Mouse (Mus musculus) left cerebral cortex, postnatal 36 days (tissue): ENCODE measurements around the gene Slc52a3. TPM values are rescaled to one million over a fixed set of nuclear protein-coding genes. Genes with fewer than 3 reads are reported as not detected.

ENCODE experiments used
- DNase-seq, 2 experiments: peaks; one replicate each; pipeline ENCODE4 v3.0.0; 2021 to 2022; ENCODE audit warnings: low spot score in 2 of 2, mixed read lengths in 1 of 2
- intact Hi-C: fragments of 180-260 bp; cut with DNase I; formaldehyde crosslinking; loops from one replicate; pipeline ENCODE4 v1.15.1; 2025
- total RNA-seq, 2 experiments: library from RNA; stranded (reverse); gene quantifications; 2 replicates each; pipeline ENCODE4 v1.2.3; 2021

Slc52a3 gene
- total RNA-seq, 2 experiments from 2014 or later: 2.2 to 3.2 TPM

- intact Hi-C loops: no loop called here
- no peak for DNase-seq
Measured at GRCm38 (mm10) chr2:151972880-151973594, 23.3 kb upstream of the Slc52a3 start.

GRCm38 (mm10) chr2:151973595-151974562, 22.4 kb upstream of the Slc52a3 start:
- intact Hi-C loops: no loop called here
- no peak for DNase-seq

- intact Hi-C loops: no loop called here
- DNase-seq: no peak
Measured at GRCm38 (mm10) chr2:151975295-151975694, 21.0 kb upstream of the Slc52a3 start.

GRCm38 (mm10) chr2:151976067-151976466, 20.2 kb upstream of the Slc52a3 start:
- intact Hi-C loops: no loop called here

GRCm38 (mm10) chr2:151977689-151978440, 18.4 kb upstream of the Slc52a3 start:
- DNase-seq: no peak
- intact Hi-C loops: no loop called here

More at GRCm38 (mm10) chr2:151976067-151976466, 20.2 kb upstream of the Slc52a3 start:
- no peak for DNase-seq

- no peak for DNase-seq
- intact Hi-C loops: no loop called here
Measured at GRCm38 (mm10) chr2:151978494-151978893, 17.8 kb upstream of the Slc52a3 start.

GRCm38 (mm10) chr2:151979470-151980354, 16.6 kb upstream of the Slc52a3 start, which contains the start of gene Fam110a:
Gene Fam110a (minus strand): TSS chr2:151980219.
- intact Hi-C loops: no loop called here
- DNase-seq: peak; percentile 89 to 92

GRCm38 (mm10) chr2:151980355-151980693, 16.0 kb upstream of the Slc52a3 start:
- DNase-seq: no peak
- intact Hi-C loops: no loop called here

GRCm38 (mm10) chr2:151981268-151981667, 15.0 kb upstream of the Slc52a3 start:
- intact Hi-C loops: no loop called here
- DNase-seq: no peak

GRCm38 (mm10) chr2:151982476-151982875, 13.8 kb upstream of the Slc52a3 start:
- intact Hi-C loops: no loop called here
- no peak for DNase-seq

GRCm38 (mm10) chr2:151984019-151984418, 12.3 kb upstream of the Slc52a3 start:
- intact Hi-C loops: no loop called here
- no peak for DNase-seq

- intact Hi-C loops: no loop called here
Measured at GRCm38 (mm10) chr2:151985426-151986172, 10.7 kb upstream of the Slc52a3 start.

GRCm38 (mm10) chr2:151986958-151987357, 9.4 kb upstream of the Slc52a3 start:
- no peak for DNase-seq
- intact Hi-C loops: no loop called here

More at GRCm38 (mm10) chr2:151985426-151986172, 10.7 kb upstream of the Slc52a3 start:
- no peak for DNase-seq

- DNase-seq: no peak
- intact Hi-C loops: no loop called here
Measured at GRCm38 (mm10) chr2:151988978-151989377, 7.3 kb upstream of the Slc52a3 start.

- intact Hi-C loops: loop anchor here (5.0 kb wide), 2 partner anchors 49 to 244 kb away; no protein-coding TSS in a partner anchor
- DNase-seq: no peak
Measured at GRCm38 (mm10) chr2:151990985-151991394, 5.3 kb upstream of the Slc52a3 start.

GRCm38 (mm10) chr2:151991446-151991845, 4.9 kb upstream of the Slc52a3 start:
- intact Hi-C loops: loop anchor here (5.0 kb wide), 2 partner anchors 49 to 244 kb away; no protein-coding TSS in a partner anchor
- no peak for DNase-seq

- intact Hi-C loops: loop anchor here (1.0 to 5.0 kb wide), 3 partner anchors 52 to 247 kb away; no protein-coding TSS in a partner anchor
- DNase-seq: peak; percentile 55 to 78
Measured at GRCm38 (mm10) chr2:151994350-151995122, 1.8 kb upstream of the Slc52a3 start.
